ENCODE assay signal across 25 mouse cellular contexts in genomic region chr5:8082800-8083509, GRCm38 (mm10). TPM values are rescaled to one million over a fixed set of nuclear protein-coding genes. Genes with fewer than 3 reads are reported as not detected.
DNase-seq lines count a peak whose midpoint lies in the region; ATAC-seq and TF ChIP-seq lines count a peak whose summit lies in the region.
"Had no signal": no experiment of that assay in that cellular context is flagged by ENCODE, and none has a peak within 500 bp of the region (broad histone marks: within the 10 kb centered on the region; RNA-seq: fewer than 3 reads in every experiment).

No protein-coding gene starts in this region.

- TF ChIP-seq CTCF in thymus, adult 2 months (IDR thresholded peaks at IDR 0.05; ENCODE audit: borderline replicate concordance, control insufficient read depth, extremely low read depth, insufficient read depth, low read length, poor library complexity): no peak

- no peaks in the 10 kb centered on the region for H3K36me3 ChIP-seq in heart, embryonic 15.5 days
- no peaks in the 10 kb centered on the region for H3K36me3 ChIP-seq in midbrain, embryonic 11.5 days (ENCODE audit: control insufficient read depth, insufficient read depth, low read length)
- 0 out of 2 replicates have a peak, but pooled peaks cover 3% of the 10 kb centered on the region for H3K36me3 ChIP-seq in midbrain, embryonic 16.5 days (ENCODE audit: control insufficient read depth, insufficient read depth, low read length)
- no peaks in the 10 kb centered on the region for H3K36me3 ChIP-seq in liver, embryonic 13.5 days
- no peaks in the 10 kb centered on the region for H3K36me3 ChIP-seq in thymus, adult 2 months (ENCODE audit: control insufficient read depth, insufficient read depth, low read length)

- no peak overlapping the region for H3K4me3 ChIP-seq in heart, embryonic 15.5 days
- H3K4me3 ChIP-seq in midbrain, embryonic 11.5 days (ENCODE audit: low read depth, low read length): no peak overlapping the region
- no peak overlapping the region for H3K4me3 ChIP-seq in midbrain, embryonic 16.5 days (ENCODE audit: low read depth, low read length)
- no peak overlapping the region for H3K4me3 ChIP-seq in liver, embryonic 13.5 days (replicated peaks)
- no peak overlapping the region for H3K4me3 ChIP-seq in thymus, adult 2 months (ENCODE audit: control insufficient read depth, insufficient read depth, low read length)
- H3K4me3 ChIP-seq: erythroblast, embryonic 14.5 days; gastrocnemius, adult 2 months; hindbrain, embryonic 13.5 days; neural tube, embryonic 13.5 days had no signal

- H3K27ac ChIP-seq in heart, embryonic 15.5 days: no peak overlapping the region
- H3K27ac ChIP-seq in midbrain, embryonic 11.5 days (ENCODE audit: low read depth, low read length): no peak overlapping the region
- no peak overlapping the region for H3K27ac ChIP-seq in midbrain, embryonic 16.5 days (ENCODE audit: low read length)
- no peak overlapping the region for H3K27ac ChIP-seq in liver, embryonic 13.5 days
- H3K27ac ChIP-seq in thymus, adult 2 months (ENCODE audit: control insufficient read depth, insufficient read depth, low read length): no peak overlapping the region
- H3K27ac ChIP-seq: gastrocnemius, adult 2 months; hindbrain, embryonic 13.5 days; kidney, postnatal 0 days; neural tube, embryonic 13.5 days had no signal

- no peaks in the 10 kb centered on the region for H3K27me3 ChIP-seq in heart, embryonic 15.5 days
- H3K27me3 ChIP-seq in midbrain, embryonic 11.5 days (ENCODE audit: control insufficient read depth, insufficient read depth, low read length): no peaks in the 10 kb centered on the region
- H3K27me3 ChIP-seq in midbrain, embryonic 16.5 days (ENCODE audit: control insufficient read depth, insufficient read depth, low read depth, low read length): no peaks in the 10 kb centered on the region
- no peaks in the 10 kb centered on the region for H3K27me3 ChIP-seq in liver, embryonic 13.5 days
- H3K27me3 ChIP-seq in thymus, adult 2 months (ENCODE audit: control insufficient read depth, insufficient read depth, low read length): no peaks in the 10 kb centered on the region
- H3K27me3 ChIP-seq: hindbrain, embryonic 13.5 days; neural tube, embryonic 13.5 days had no signal

- TF ChIP-seq POLR2A in thymus, adult 2 months (IDR thresholded peaks at IDR 0.05; ENCODE audit: control insufficient read depth, extremely low read depth, insufficient read depth, low read length, poor library complexity): no peak

- H3K9me3 ChIP-seq in heart, embryonic 15.5 days (replicated peaks): no peaks in the 10 kb centered on the region
- H3K9me3 ChIP-seq in midbrain, embryonic 11.5 days (ENCODE audit: control insufficient read depth, low read length): no peaks in the 10 kb centered on the region
- H3K9me3 ChIP-seq in midbrain, embryonic 16.5 days (replicated peaks; ENCODE audit: control insufficient read depth, low read length, poor library complexity, severe bottlenecking): no peaks in the 10 kb centered on the region
- H3K9me3 ChIP-seq in liver, embryonic 13.5 days (replicated peaks): no peaks in the 10 kb centered on the region
- H3K9me3 ChIP-seq: hindbrain, embryonic 13.5 days; neural tube, embryonic 13.5 days had no signal

- no peak for ATAC-seq in heart, embryonic 15.5 days (replicated peaks; ENCODE audit: insufficient number of reproducible peaks, insufficient read depth, low FRiP score, low read depth)
- no peak for ATAC-seq in midbrain, embryonic 11.5 days (ENCODE audit: low FRiP score)
- ATAC-seq in midbrain, embryonic 16.5 days: no peak
- ATAC-seq in liver, embryonic 13.5 days (ENCODE audit: low read depth): peak; percentile 75; the same call in 1 of the 2 replicates
- ATAC-seq in megakaryocyte-erythroid progenitor cell, adult 5-6 weeks (replicated peaks; ENCODE audit: low FRiP score, low TSS enrichment, poor library complexity, severe bottlenecking): peak; percentile 88
- ATAC-seq: forebrain, embryonic 16.5 days; intestine, embryonic 16.5 days had no signal

- WGBS in heart, embryonic 15.5 days: 48% methylated on average over 20 of the region's 20 CpGs
- 67% methylated on average over 20 of the region's 20 CpGs for WGBS in midbrain, embryonic 11.5 days
- WGBS in midbrain, embryonic 16.5 days: 74% methylated on average over 20 of the region's 20 CpGs
- 51% methylated on average over 20 of the region's 20 CpGs for WGBS in liver, embryonic 13.5 days (ENCODE audit: insufficient replicate concordance)
- 73% methylated on average over 20 of the region's 20 CpGs for WGBS in thymus, adult 2 months

- no peak overlapping the region for H3K9ac ChIP-seq in heart, embryonic 15.5 days
- no peak overlapping the region for H3K9ac ChIP-seq in midbrain, embryonic 11.5 days (ENCODE audit: low read length)
- H3K9ac ChIP-seq in midbrain, embryonic 16.5 days (ENCODE audit: low read depth, low read length): no peak overlapping the region
- H3K9ac ChIP-seq in liver, embryonic 13.5 days: no peak overlapping the region
- H3K9ac ChIP-seq: hindbrain, embryonic 13.5 days; lung, embryonic 14.5 days; neural tube, embryonic 13.5 days had no signal

- intact Hi-C loops in gastrocnemius, postnatal 14 days (cut with DNase I; ENCODE audit: low total_unique reads): no loop called here

- peaks cover 6% of the 10 kb centered on the region; the same call in 1 of the 2 replicates for H3K4me1 ChIP-seq in heart, embryonic 15.5 days (replicated peaks)
- H3K4me1 ChIP-seq in midbrain, embryonic 11.5 days (ENCODE audit: control insufficient read depth, insufficient read depth, low read length): no peaks in the 10 kb centered on the region
- no peaks in the 10 kb centered on the region for H3K4me1 ChIP-seq in midbrain, embryonic 16.5 days (ENCODE audit: control insufficient read depth, insufficient read depth, low read length)
- H3K4me1 ChIP-seq in liver, embryonic 13.5 days (replicated peaks): no peaks in the 10 kb centered on the region; the same call in 1 of the 2 replicates
- no peaks in the 10 kb centered on the region for H3K4me1 ChIP-seq in thymus, adult 2 months (replicated peaks; ENCODE audit: control insufficient read depth, insufficient read depth, low read length)
- H3K4me1 ChIP-seq: hindbrain, embryonic 13.5 days; neural tube, embryonic 13.5 days had no signal

- H3K4me2 ChIP-seq in heart, embryonic 15.5 days: peak overlapping the region; percentile 18; the same call in 1 of the 2 replicates
- no peak overlapping the region for H3K4me2 ChIP-seq in midbrain, embryonic 11.5 days
- H3K4me2 ChIP-seq in midbrain, embryonic 16.5 days (ENCODE audit: low read length): no peak overlapping the region
- no peak overlapping the region for H3K4me2 ChIP-seq in liver, embryonic 13.5 days
- H3K4me2 ChIP-seq: hindbrain, embryonic 13.5 days; lung, embryonic 14.5 days; neural tube, embryonic 13.5 days had no signal

- no peak for DNase-seq in heart, adult 8-10 months (ENCODE audit: low spot score)
- DNase-seq in midbrain, embryonic 11.5 days (ENCODE audit: low spot score, missing footprints): peak; percentile 69
- DNase-seq in liver, embryonic 13.5 days: no peak
- no peak for DNase-seq in gastrocnemius, postnatal 14 days
- no peak for DNase-seq in thymus, adult 2 months
- DNase-seq: adrenal gland, postnatal 25 days; B cell, adult 2 months; cerebellum, adult 11-12 months; cerebellum, adult 9-11 months; gastrocnemius, adult 2 months; heart, postnatal 14 days; kidney, adult 8-10 months; layer of hippocampus, postnatal 36 days; left cerebral cortex, postnatal 4 days; lung, embryonic 14.5 days; right cerebral cortex, postnatal 4 days had no signal

RNA-seq across cellular contexts. Expression of gene Sri, which starts 37.1 kb away (rescaled TPM):
- 216 and 229 TPM in 2 replicates for polyA plus RNA-seq in heart, embryonic 15.5 days (2015; fragmentation: Nextera tagmentation; extraction: Ambion mirVana)
- total RNA-seq in heart, adult 8-10 months (2022): 10 to 100 TPM; 68.6 to 86.7 (median 75.1) TPM
- polyA plus RNA-seq in midbrain, embryonic 11.5 days (2014; fragmentation: Nextera tagmentation; extraction: Ambion mirVana): 162 and 167 TPM in 2 replicates
- 155 and 164 TPM in 2 replicates for polyA plus RNA-seq in midbrain, embryonic 16.5 days (2015; fragmentation: Nextera tagmentation; extraction: Ambion mirVana)
- polyA plus RNA-seq in liver, embryonic 13.5 days (2015; fragmentation: Nextera tagmentation; extraction: Ambion mirVana): 214 and 226 TPM in 2 replicates
- 184 and 190 TPM in 2 replicates for total RNA-seq in megakaryocyte-erythroid progenitor cell, adult 5-6 weeks (2014; fragmentation: Nextera tagmentation)
- total RNA-seq in megakaryocyte-erythroid progenitor cell, adult 5-6 weeks (2017): 101 and 117 TPM in 2 replicates
- total RNA-seq in gastrocnemius, postnatal 14 days (2021): 10 to 100 TPM; 32.7 to 35.0 TPM
- 181 and 216 TPM in 2 replicates for polyA plus RNA-seq in thymus, adult 2 months (2012; rRNA removed)

Comparison
In these comparisons a context has a peak if more than half of its experiments do, and no peak if none do; other contexts are left out.
1. ATAC-seq: peak in liver, embryonic 13.5 days (single experiment) and megakaryocyte-erythroid progenitor cell, adult 5-6 weeks (single experiment); none in heart, embryonic 15.5 days (single experiment), midbrain, embryonic 11.5 days (single experiment) and midbrain, embryonic 16.5 days (single experiment).